Mouse (Mus musculus) intestine, embryonic 15.5 days (tissue): ENCODE measurements at regions not wholly inside any gene's neighbourhood (a gene's known extent, or its start where the extent isn't known, plus 50 kb on each side); places are given as distances from the start of the nearest gene placed in this dataset.

Experiments
- ATAC-seq: fragments of 200-750 bp; cut with Nextera tagmentation; 2 replicates; pipeline ENCODE4 v1.8.0; 2017; ENCODE audit warnings: moderate TSS enrichment, moderate library complexity
- H3K27ac ChIP-seq: fragments of 300-500 bp; sonication (generic); 2 replicates; pipeline ENCODE4 v1.5.1; 2015; ENCODE audit warnings: mild to moderate bottlenecking, inconsistent platforms
- H3K27me3 ChIP-seq: fragments of 300-500 bp; sonication (generic); replicated peaks from 2 replicates; pipeline ENCODE4 v1.6.1; 2015; ENCODE audit warnings: inconsistent platforms
- H3K36me3 ChIP-seq: fragments of 300-500 bp; sonication (generic); 2 replicates; pipeline ENCODE4 v1.6.1; 2015; ENCODE audit warnings: inconsistent platforms
- H3K4me1 ChIP-seq: fragments of 300-500 bp; sonication (generic); replicated peaks from 2 replicates; pipeline ENCODE4 v1.6.1; 2015; ENCODE audit warnings: inconsistent platforms
- H3K4me2 ChIP-seq: fragments of 300-500 bp; sonication (generic); replicated peaks from 2 replicates; pipeline ENCODE4 v1.6.1; 2015; ENCODE audit warnings: mild to moderate bottlenecking, inconsistent platforms
- H3K4me3 ChIP-seq: fragments of 300-500 bp; sonication (generic); replicated peaks from 2 replicates; pipeline ENCODE4 v1.5.1; 2015; ENCODE audit warnings: inconsistent platforms
- H3K9ac ChIP-seq: fragments of 300-500 bp; sonication (generic); 2 replicates; pipeline ENCODE4 v1.6.1; 2015; ENCODE audit warnings: inconsistent platforms
- H3K9me3 ChIP-seq: fragments of 300-500 bp; sonication (generic); 2 replicates; pipeline ENCODE4 v1.6.1; 2016; ENCODE audit warnings: inconsistent platforms
- WGBS: fragments of 180-500 bp; shearing (Covaris S2); methylation state at CpG from one replicate; pipeline ENCODE4 v1.1.7; 2015; 5-methylcytosine and 5-hydroxymethylcytosine counted together

GRCm38 (mm10) chr9:113433424-113433823 is 274.6 kb downstream of the Pdcd6ip start:
- Histone ChIP-seq H3K4me3 (no peak overlapping the region), H3K4me2 (no peak overlapping the region), H3K4me1 (no peaks in the 10 kb centered on the region), H3K27me3 (no peaks in the 10 kb centered on the region), H3K36me3 (no peaks in the 10 kb centered on the region), H3K9me3 (no peaks in the 10 kb centered on the region), H3K27ac (no peak overlapping the region), H3K9ac (no peak overlapping the region)
- 79% methylated on average over 4 of the region's 4 CpGs for WGBS
- no peak for ATAC-seq

- no peak overlapping the region for H3K4me3 ChIP-seq
- 86% methylated on average over 9 of the region's 9 CpGs for WGBS
Observed at GRCm38 (mm10) chr9:113432601-113433179, 275.4 kb downstream of the Pdcd6ip start.

DNA sequence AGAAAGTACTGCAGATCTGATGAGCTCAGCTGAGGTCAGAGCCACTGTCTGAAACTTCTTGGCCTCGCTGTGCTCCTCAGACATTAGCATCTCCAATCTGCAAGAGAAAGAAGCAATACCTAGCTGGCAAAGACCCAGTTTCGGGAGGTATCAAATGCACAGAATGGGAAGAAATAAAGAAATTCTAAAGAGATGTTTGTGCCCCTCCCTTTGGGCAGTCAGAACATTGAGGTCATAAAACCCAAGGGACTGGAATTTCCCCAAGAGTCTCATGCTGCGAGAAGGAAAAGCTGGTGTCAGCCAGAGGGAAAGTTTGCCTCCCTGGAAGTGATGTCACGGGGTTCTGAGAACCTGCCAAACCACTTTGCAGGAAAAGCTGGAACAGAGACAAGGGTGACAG is 277.6 kb downstream of the Pdcd6ip start:
- H3K9me3 ChIP-seq: no peaks in the 10 kb centered on the region
- H3K9ac ChIP-seq: no peak overlapping the region
- 73% methylated on average over 4 of the region's 4 CpGs for WGBS
- no peak overlapping the region for H3K4me3 ChIP-seq
- H3K27me3 ChIP-seq: no peaks in the 10 kb centered on the region
- no peak overlapping the region for H3K27ac ChIP-seq
- ATAC-seq: no peak
- H3K36me3 ChIP-seq: no peaks in the 10 kb centered on the region
- no peak overlapping the region for H3K4me2 ChIP-seq
- H3K4me1 ChIP-seq: no peaks in the 10 kb centered on the region

More at GRCm38 (mm10) chr9:113432601-113433179, 275.4 kb downstream of the Pdcd6ip start:
- Histone ChIP-seq H3K4me1 (no peaks in the 10 kb centered on the region), H3K9ac (no peak overlapping the region), H3K36me3 (no peaks in the 10 kb centered on the region), H3K4me2 (no peak overlapping the region), H3K27ac (no peak overlapping the region), H3K9me3 (no peaks in the 10 kb centered on the region), H3K27me3 (no peaks in the 10 kb centered on the region)
- no peak for ATAC-seq

- Histone ChIP-seq H3K36me3 (no peaks in the 10 kb centered on the region), H3K4me3 (no peak overlapping the region), H3K27me3 (no peaks in the 10 kb centered on the region), H3K9ac (no peak overlapping the region), H3K9me3 (no peaks in the 10 kb centered on the region), H3K4me1 (no peaks in the 10 kb centered on the region), H3K27ac (no peak overlapping the region), H3K4me2 (no peak overlapping the region)
- WGBS: 74% methylated on average over 4 of the region's 4 CpGs
- ATAC-seq: no peak
Observed at GRCm38 (mm10) chr9:113427281-113427680, 280.8 kb downstream of the Pdcd6ip start.

DNA sequence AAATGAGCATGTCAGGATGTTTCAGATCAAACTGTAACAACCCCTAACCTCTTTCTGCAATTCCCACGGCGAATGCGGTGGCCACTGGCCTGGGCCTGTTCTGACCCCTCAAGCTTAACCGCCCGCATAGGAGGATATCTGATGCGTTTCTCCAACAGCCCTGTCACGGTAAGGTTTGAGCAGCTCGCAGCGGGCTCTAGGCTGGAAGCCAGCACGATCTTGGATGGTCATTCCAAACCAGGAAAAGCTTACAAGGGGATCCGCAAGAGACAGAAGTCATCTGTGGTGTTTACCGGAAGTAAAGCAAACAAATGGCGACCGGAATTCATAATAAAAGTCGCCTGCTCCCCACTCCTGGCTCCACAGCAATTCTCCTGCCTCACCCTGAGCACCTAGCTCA is 281.7 kb downstream of the Pdcd6ip start:
- Histone ChIP-seq H3K4me1 (no peaks in the 10 kb centered on the region), H3K4me3 (no peak overlapping the region), H3K27me3 (no peaks in the 10 kb centered on the region), H3K36me3 (no peaks in the 10 kb centered on the region), H3K9ac (no peak overlapping the region), H3K27ac (no peak overlapping the region), H3K4me2 (no peak overlapping the region), H3K9me3 (no peaks in the 10 kb centered on the region)
- ATAC-seq: no peak
- WGBS: 80% methylated on average over 15 of the region's 15 CpGs

DNA sequence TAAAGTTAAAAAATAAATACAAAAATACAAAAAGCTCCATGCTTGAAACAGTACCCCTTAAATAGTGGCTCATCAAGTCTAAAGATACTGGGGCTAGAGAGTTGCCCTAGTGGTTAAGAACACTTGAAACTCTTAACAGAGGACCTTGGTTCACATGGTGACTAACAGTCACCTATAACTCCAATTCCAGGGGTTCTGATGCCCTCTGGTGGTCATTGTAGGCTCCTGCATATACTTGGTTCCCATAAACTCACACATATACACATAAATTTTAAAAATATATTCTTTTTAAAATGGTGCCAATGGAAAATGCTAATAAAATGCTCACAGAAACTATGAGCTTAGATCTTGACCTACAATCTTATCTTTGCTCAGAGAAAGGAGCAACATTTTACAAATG is 286.4 kb downstream of the Pdcd6ip start:
- H3K36me3 ChIP-seq: no peaks in the 10 kb centered on the region
- H3K4me1 ChIP-seq: no peaks in the 10 kb centered on the region
- no peak for ATAC-seq
- no peaks in the 10 kb centered on the region for H3K9me3 ChIP-seq
- H3K27me3 ChIP-seq: no peaks in the 10 kb centered on the region
- H3K9ac ChIP-seq: no peak overlapping the region
- no peak overlapping the region for H3K4me2 ChIP-seq
- H3K27ac ChIP-seq: no peak overlapping the region
- H3K4me3 ChIP-seq: no peak overlapping the region

DNA sequence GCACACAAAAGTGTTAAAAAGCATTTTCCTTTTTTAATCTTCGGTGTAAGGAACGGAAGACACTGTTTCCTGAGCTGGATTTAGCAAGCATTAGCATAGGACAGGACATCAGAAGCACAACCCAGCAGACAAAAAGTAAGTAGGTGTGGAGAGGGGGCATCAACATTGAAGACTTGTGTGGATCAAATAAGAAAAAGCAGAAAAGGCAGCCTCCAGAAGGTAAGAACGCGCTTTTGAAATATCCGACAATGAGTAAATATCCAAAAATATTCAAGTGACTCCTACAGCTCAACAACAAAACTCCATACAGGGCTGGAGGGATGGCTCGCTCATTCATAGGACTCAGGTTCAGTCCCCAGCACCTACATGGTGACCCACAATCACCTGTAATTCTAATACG is 286.9 kb downstream of the Pdcd6ip start:
- no peak overlapping the region for H3K27ac ChIP-seq
- H3K27me3 ChIP-seq: no peaks in the 10 kb centered on the region
- no peak overlapping the region for H3K4me3 ChIP-seq
- 93% methylated on average over 7 of the region's 7 CpGs for WGBS
- ATAC-seq: no peak
- no peaks in the 10 kb centered on the region for H3K4me1 ChIP-seq
- no peak overlapping the region for H3K4me2 ChIP-seq
- H3K9ac ChIP-seq: no peak overlapping the region
- no peaks in the 10 kb centered on the region for H3K36me3 ChIP-seq
- H3K9me3 ChIP-seq: no peaks in the 10 kb centered on the region

GRCm38 (mm10) chr9:113419801-113420200 is 288.3 kb downstream of the Pdcd6ip start:
- Histone ChIP-seq H3K27me3 (no peaks in the 10 kb centered on the region), H3K4me2 (no peak overlapping the region), H3K27ac (no peak overlapping the region), H3K4me3 (no peak overlapping the region), H3K9ac (no peak overlapping the region), H3K9me3 (no peaks in the 10 kb centered on the region), H3K4me1 (no peaks in the 10 kb centered on the region), H3K36me3 (no peaks in the 10 kb centered on the region)
- 93% methylated on average over 1 of the region's 1 CpGs for WGBS
- no peak for ATAC-seq

- ATAC-seq: no peak
- 94% methylated on average over 3 of the region's 3 CpGs for WGBS
- no peak overlapping the region for H3K4me2 ChIP-seq
- H3K4me3 ChIP-seq: no peak overlapping the region
- H3K36me3 ChIP-seq: no peaks in the 10 kb centered on the region
- no peak overlapping the region for H3K27ac ChIP-seq
- no peaks in the 10 kb centered on the region for H3K9me3 ChIP-seq
- H3K4me1 ChIP-seq: no peaks in the 10 kb centered on the region
- H3K27me3 ChIP-seq: no peaks in the 10 kb centered on the region
- no peak overlapping the region for H3K9ac ChIP-seq
Observed at GRCm38 (mm10) chr9:113417106-113417505, 291.0 kb downstream of the Pdcd6ip start.

DNA sequence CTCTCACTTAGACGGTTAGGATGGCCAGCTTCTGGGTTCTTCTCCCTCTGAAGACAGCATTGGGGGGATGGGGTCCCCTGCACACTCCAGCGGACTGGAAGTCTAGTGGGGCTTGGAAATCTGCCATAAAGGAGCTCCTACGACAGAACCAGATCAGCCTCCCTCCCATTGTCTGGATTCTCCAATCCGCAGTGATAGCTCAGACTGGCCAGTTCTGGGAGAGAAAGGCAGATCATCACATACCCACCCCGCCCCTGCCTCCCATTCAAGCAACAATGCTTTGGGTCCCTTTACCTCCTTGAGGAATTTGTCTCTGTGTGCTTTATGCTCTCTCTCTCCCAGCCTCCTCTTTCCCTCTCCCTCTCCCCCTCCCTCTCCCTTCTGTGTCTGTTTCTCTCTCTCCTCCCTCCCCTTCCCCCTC is 292.5 kb downstream of the Pdcd6ip start:
- Histone ChIP-seq H3K27ac (no peak overlapping the region), H3K36me3 (no peaks in the 10 kb centered on the region), H3K4me3 (no peak overlapping the region), H3K9ac (no peak overlapping the region), H3K4me2 (no peak overlapping the region), H3K27me3 (no peaks in the 10 kb centered on the region), H3K9me3 (no peaks in the 10 kb centered on the region), H3K4me1 (no peaks in the 10 kb centered on the region)
- no peak for ATAC-seq
- WGBS: 30% methylated on average over 5 of the region's 5 CpGs

DNA sequence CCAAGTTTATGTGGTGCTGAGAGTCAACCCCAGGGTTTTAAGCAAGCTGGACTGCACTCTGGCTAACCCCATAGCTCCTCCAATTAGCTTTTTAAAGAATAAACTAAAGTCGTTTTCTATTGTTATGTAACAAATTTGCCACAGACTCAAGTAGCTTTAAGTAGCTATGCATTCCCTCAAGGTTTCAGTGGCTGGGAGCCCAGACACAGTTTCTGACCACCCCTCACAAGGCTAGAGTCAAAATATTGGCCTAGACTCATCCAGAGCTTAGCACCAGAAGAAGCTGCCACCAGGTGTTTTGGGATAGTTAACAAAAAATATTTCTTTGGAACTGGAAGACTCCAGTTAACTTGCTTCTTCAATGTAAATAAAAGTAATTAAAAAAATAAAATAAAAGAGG is 293.4 kb downstream of the Pdcd6ip start:
- H3K9me3 ChIP-seq: no peaks in the 10 kb centered on the region
- 51% methylated on average over 1 of the region's 1 CpGs for WGBS
- no peaks in the 10 kb centered on the region for H3K36me3 ChIP-seq
- H3K27me3 ChIP-seq: no peaks in the 10 kb centered on the region
- ATAC-seq: no peak
- H3K4me3 ChIP-seq: no peak overlapping the region
- H3K4me2 ChIP-seq: no peak overlapping the region
- no peak overlapping the region for H3K27ac ChIP-seq
- H3K9ac ChIP-seq: no peak overlapping the region
- no peaks in the 10 kb centered on the region for H3K4me1 ChIP-seq

DNA sequence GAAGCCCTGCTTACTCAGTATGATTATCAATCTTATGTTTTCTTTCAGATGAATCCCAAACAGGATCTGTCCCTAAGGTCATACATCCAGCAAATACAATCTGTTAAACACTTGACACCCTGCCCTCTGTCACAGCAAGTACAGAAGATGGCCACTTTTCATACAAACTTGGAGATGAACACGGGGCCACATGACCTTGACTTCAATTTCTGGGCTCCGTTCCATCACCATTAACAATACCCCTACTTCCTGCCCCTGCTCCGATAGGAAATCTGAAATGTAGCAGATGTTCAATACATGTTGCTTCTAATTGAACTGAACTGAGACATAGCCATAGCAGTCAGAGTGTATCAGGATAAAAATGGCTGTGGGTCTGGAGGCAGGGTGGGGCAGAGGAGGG is 294.2 kb downstream of the Pdcd6ip start:
- no peak for ATAC-seq
- no peaks in the 10 kb centered on the region for H3K36me3 ChIP-seq
- no peak overlapping the region for H3K27ac ChIP-seq
- H3K4me3 ChIP-seq: no peak overlapping the region
- 53% methylated on average over 3 of the region's 3 CpGs for WGBS
- no peaks in the 10 kb centered on the region for H3K9me3 ChIP-seq
- H3K27me3 ChIP-seq: no peaks in the 10 kb centered on the region
- no peak overlapping the region for H3K9ac ChIP-seq
- H3K4me1 ChIP-seq: no peaks in the 10 kb centered on the region
- H3K4me2 ChIP-seq: no peak overlapping the region

GRCm38 (mm10) chr9:113411638-113412037 is 296.4 kb downstream of the Pdcd6ip start:
- Histone ChIP-seq H3K9me3 (no peaks in the 10 kb centered on the region), H3K36me3 (no peaks in the 10 kb centered on the region), H3K9ac (no peak overlapping the region), H3K27ac (no peak overlapping the region), H3K4me3 (no peak overlapping the region), H3K4me2 (no peak overlapping the region), H3K27me3 (no peaks in the 10 kb centered on the region), H3K4me1 (no peaks in the 10 kb centered on the region)
- no peak for ATAC-seq
- WGBS: 86% methylated on average over 4 of the region's 4 CpGs
